Mouse (Mus musculus): Measurements from ENCODE around the gene Lrrc29. TPM values are rescaled to one million over a fixed set of nuclear protein-coding genes. Genes with fewer than 3 reads are reported as not detected.

Gene Lrrc29
- polyA plus RNA-seq, 1 experiment, result 2.4 TPM

- TF ChIP-seq CTCF (IDR thresholded peaks at IDR 0.05; ENCODE audit: borderline replicate concordance, extremely low read depth, insufficient read depth, insufficient read length) (no peak), POLR2A (IDR thresholded peaks at IDR 0.05; ENCODE audit: borderline replicate concordance, extremely low read depth, insufficient read depth, insufficient read length, poor library complexity, severe bottlenecking) (no peak)
- no peak for DNase-seq (ENCODE audit: low read depth)
Measured at GRCm38 (mm10) chr8:105353583-105354135, 27.6 kb upstream of the Lrrc29 start.

GRCm38 (mm10) chr8:105350186-105350585 lies 24.1 kb upstream of the Lrrc29 start:
- DNase-seq (ENCODE audit: low read depth), result peak; percentile 69
- TF ChIP-seq POLR2A (IDR thresholded peaks at IDR 0.05; ENCODE audit: borderline replicate concordance, extremely low read depth, insufficient read depth, insufficient read length, poor library complexity, severe bottlenecking), result no peak
- TF ChIP-seq CTCF (IDR thresholded peaks at IDR 0.05; ENCODE audit: borderline replicate concordance, extremely low read depth, insufficient read depth, insufficient read length), result no peak

- TF ChIP-seq CTCF (IDR thresholded peaks at IDR 0.05; ENCODE audit: borderline replicate concordance, extremely low read depth, insufficient read depth, insufficient read length) (no peak), POLR2A (IDR thresholded peaks at IDR 0.05; ENCODE audit: borderline replicate concordance, extremely low read depth, insufficient read depth, insufficient read length, poor library complexity, severe bottlenecking) (no peak)
- peak; percentile 63 for DNase-seq (ENCODE audit: low read depth)
Measured at GRCm38 (mm10) chr8:105349096-105349771, 23.2 kb upstream of the Lrrc29 start.

- no peak for TF ChIP-seq CTCF (IDR thresholded peaks at IDR 0.05; ENCODE audit: borderline replicate concordance, extremely low read depth, insufficient read depth, insufficient read length)
- TF ChIP-seq POLR2A (IDR thresholded peaks at IDR 0.05; ENCODE audit: borderline replicate concordance, extremely low read depth, insufficient read depth, insufficient read length, poor library complexity, severe bottlenecking), result no peak
- DNase-seq (ENCODE audit: low read depth), result peak; percentile 87
Measured at GRCm38 (mm10) chr8:105348450-105349095, 22.5 kb upstream of the Lrrc29 start, which contains the start of gene Slc9a5. TSS of gene Slc9a5 (plus strand) at chr8:105348843.

GRCm38 (mm10) chr8:105347428-105348221 lies 21.5 kb upstream of the Lrrc29 start, which contains the start of gene Fhod1:
TSS of gene Fhod1 (minus strand) at chr8:105347953.
- TF ChIP-seq POLR2A (IDR thresholded peaks at IDR 0.05; ENCODE audit: borderline replicate concordance, extremely low read depth, insufficient read depth, insufficient read length, poor library complexity, severe bottlenecking), result no peak
- no peak for TF ChIP-seq CTCF (IDR thresholded peaks at IDR 0.05; ENCODE audit: borderline replicate concordance, extremely low read depth, insufficient read depth, insufficient read length)
- peak; percentile 97 for DNase-seq (ENCODE audit: low read depth)

GRCm38 (mm10) chr8:105346611-105347427 lies 20.7 kb upstream of the Lrrc29 start:
- TF ChIP-seq CTCF (IDR thresholded peaks at IDR 0.05; ENCODE audit: borderline replicate concordance, extremely low read depth, insufficient read depth, insufficient read length) (no peak), POLR2A (IDR thresholded peaks at IDR 0.05; ENCODE audit: borderline replicate concordance, extremely low read depth, insufficient read depth, insufficient read length, poor library complexity, severe bottlenecking) (no peak)
- DNase-seq (ENCODE audit: low read depth), result peak; percentile 39

GRCm38 (mm10) chr8:105345061-105345975 lies 19.2 kb upstream of the Lrrc29 start:
- no peak for DNase-seq (ENCODE audit: low read depth)
- TF ChIP-seq CTCF (IDR thresholded peaks at IDR 0.05; ENCODE audit: borderline replicate concordance, extremely low read depth, insufficient read depth, insufficient read length) (no peak), POLR2A (IDR thresholded peaks at IDR 0.05; ENCODE audit: borderline replicate concordance, extremely low read depth, insufficient read depth, insufficient read length, poor library complexity, severe bottlenecking) (no peak)

- DNase-seq (ENCODE audit: low read depth), result no peak
- TF ChIP-seq CTCF (IDR thresholded peaks at IDR 0.05; ENCODE audit: borderline replicate concordance, extremely low read depth, insufficient read depth, insufficient read length) (no peak), POLR2A (IDR thresholded peaks at IDR 0.05; ENCODE audit: borderline replicate concordance, extremely low read depth, insufficient read depth, insufficient read length, poor library complexity, severe bottlenecking) (no peak)
Measured at GRCm38 (mm10) chr8:105343791-105344574, 17.9 kb upstream of the Lrrc29 start.

GRCm38 (mm10) chr8:105342768-105343167 lies 16.7 kb upstream of the Lrrc29 start:
- no peak for DNase-seq (ENCODE audit: low read depth)
- TF ChIP-seq POLR2A (IDR thresholded peaks at IDR 0.05; ENCODE audit: borderline replicate concordance, extremely low read depth, insufficient read depth, insufficient read length, poor library complexity, severe bottlenecking) (no peak), CTCF (IDR thresholded peaks at IDR 0.05; ENCODE audit: borderline replicate concordance, extremely low read depth, insufficient read depth, insufficient read length) (no peak)

All from brain, embryonic 14.5 days (tissue).